Mouse (Mus musculus) CH12.LX (cell line): ENCODE measurements around the gene Slc26a6. TPM values are rescaled to one million over a fixed set of nuclear protein-coding genes. Genes with fewer than 3 reads are reported as not detected.

Experiments
- DNase-seq: peaks from one replicate; pipeline ENCODE4 v3.0.0-alpha.2; 2013; ENCODE audit errors: extremely low read depth
- H3K27ac ChIP-seq: 2 replicates; pipeline ENCODE4 v1.5.1; 2012; ENCODE audit warnings: low read depth, mild to moderate bottlenecking, control low read depth, moderate library complexity; ENCODE audit not compliant: insufficient read depth
- H3K27me3 ChIP-seq: replicated peaks from 2 replicates; pipeline ENCODE3; 2012; ENCODE audit warnings: inconsistent platforms
- H3K36me3 ChIP-seq, 2 experiments: replicated peaks in 1 of 2; 2 replicates each; pipeline versions ENCODE3 to v1.6.1; 2012; ENCODE audit warnings: inconsistent platforms in 1 of 2, low read length in 1 of 2, mild to moderate bottlenecking in 1 of 2, mixed read lengths in 1 of 2, moderate library complexity in 1 of 2; ENCODE audit not compliant: control insufficient read depth in 1 of 2, insufficient read depth in 1 of 2
- H3K4me1 ChIP-seq, 2 experiments: 2 replicates each; pipeline ENCODE4 v1.6.1; 2012; ENCODE audit warnings: inconsistent platforms in 1 of 2, moderate library complexity in 1 of 2; ENCODE audit not compliant: insufficient read depth in 2 of 2, control insufficient read depth in 1 of 2
- H3K4me2 ChIP-seq: 2 replicates; pipeline ENCODE4 v1.6.1; 2012; ENCODE audit warnings: low read depth, mild to moderate bottlenecking, control low read depth; ENCODE audit not compliant: poor library complexity, insufficient read depth, severe bottlenecking
- H3K4me3 ChIP-seq, 3 experiments: fragments of 150-350 bp in 1 of 3; sonication (generic) in 1 of 3; replicated peaks in 1 of 3; 2 replicates each; pipeline versions ENCODE3 to v1.5.1; 2011 to 2012; ENCODE audit warnings: low read depth in 2 of 3, low read length in 2 of 3, mild to moderate bottlenecking in 2 of 3, moderate library complexity in 2 of 3, control low read depth in 1 of 3, improper control_type of control experiment in 1 of 3, inconsistent platforms in 1 of 3, mixed read lengths in 1 of 3; ENCODE audit not compliant: poor library complexity in 1 of 3
- H3K79me2 ChIP-seq: replicated peaks from 2 replicates; pipeline ENCODE4 v1.6.1; 2012; ENCODE audit warnings: mild to moderate bottlenecking, moderate library complexity; ENCODE audit not compliant: control insufficient read depth, poor library complexity, insufficient read depth, severe bottlenecking; ENCODE audit errors: extremely low read depth
- H3K9ac ChIP-seq: 2 replicates; pipeline ENCODE4 v1.6.1; 2012; ENCODE audit warnings: low read depth, mild to moderate bottlenecking, control low read depth, moderate library complexity; ENCODE audit not compliant: insufficient read depth
- H3K9me3 ChIP-seq: replicated peaks from 2 replicates; pipeline ENCODE3; 2012; ENCODE audit warnings: low read length, inconsistent platforms, mixed read lengths
- BHLHE40 ChIP-seq: IDR thresholded peaks from 2 replicates; pipeline ENCODE4 v1.6.1; 2011; ENCODE audit warnings: mild to moderate bottlenecking, low read depth, low read length, improper control_type of control experiment
- CHD1 ChIP-seq: IDR thresholded peaks from 2 replicates; pipeline ENCODE4 v1.6.1; 2012; ENCODE audit warnings: low read depth, low read length, improper control_type of control experiment, inconsistent platforms
- CHD2 ChIP-seq: IDR thresholded peaks from 2 replicates; pipeline ENCODE4 v1.6.1; 2011; ENCODE audit warnings: low read length, improper control_type of control experiment
- CTCF ChIP-seq, 2 experiments: IDR thresholded peaks in 1 of 2; conservative IDR thresholded peaks in 1 of 2; 2 replicates each; pipeline ENCODE4 v1.5.1; 2011 to 2012; ENCODE audit warnings: low read depth in 2 of 2, low read length in 2 of 2, improper control_type of control experiment in 1 of 2, inconsistent platforms in 1 of 2, mild to moderate bottlenecking in 1 of 2, moderate library complexity in 1 of 2
- E2F4 ChIP-seq: IDR thresholded peaks from 2 replicates; pipeline ENCODE4 v1.6.1; 2011; ENCODE audit warnings: low read depth, low read length, improper control_type of control experiment; ENCODE audit not compliant: insufficient replicate concordance
- ELF1 ChIP-seq: IDR thresholded peaks from 2 replicates; pipeline ENCODE4 v1.6.1; 2014; ENCODE audit warnings: low read depth, mild to moderate bottlenecking, inconsistent platforms, low read length, improper control_type of control experiment
- EP300 ChIP-seq: IDR thresholded peaks from 2 replicates; pipeline ENCODE4 v1.6.1; 2011; ENCODE audit warnings: low read length, improper control_type of control experiment
- GABPA ChIP-seq: IDR thresholded peaks from 2 replicates; pipeline ENCODE4 v1.6.1; 2012; ENCODE audit warnings: low read depth, low read length, improper control_type of control experiment, inconsistent platforms; ENCODE audit not compliant: insufficient replicate concordance
- HCFC1 ChIP-seq: IDR thresholded peaks from 2 replicates; pipeline ENCODE4 v1.6.1; 2012; ENCODE audit warnings: low read depth, mild to moderate bottlenecking, inconsistent platforms, low read length, improper control_type of control experiment
- IRF4 ChIP-seq: IDR thresholded peaks from 2 replicates; pipeline ENCODE4 v1.6.1; 2014; ENCODE audit warnings: low read depth, mild to moderate bottlenecking, inconsistent platforms, low read length, improper control_type of control experiment
- JUN ChIP-seq: IDR thresholded peaks from 2 replicates; pipeline ENCODE4 v1.6.1; 2011; ENCODE audit warnings: low read depth, mild to moderate bottlenecking, low read length, improper control_type of control experiment, moderate library complexity; ENCODE audit not compliant: insufficient read depth
- JUND ChIP-seq: conservative IDR thresholded peaks from 2 replicates; pipeline ENCODE4 v1.6.1; 2011; ENCODE audit warnings: low read depth, low read length, improper control_type of control experiment
- MAFK ChIP-seq: IDR thresholded peaks from 2 replicates; pipeline ENCODE4 v1.6.1; 2011; ENCODE audit warnings: low read length, improper control_type of control experiment; ENCODE audit not compliant: insufficient replicate concordance
- MEF2A ChIP-seq: IDR thresholded peaks from 2 replicates; pipeline ENCODE4 v1.6.1; 2014; ENCODE audit warnings: low read depth, mild to moderate bottlenecking, inconsistent platforms, low read length, improper control_type of control experiment, borderline replicate concordance
- MXI1 ChIP-seq: IDR thresholded peaks from 2 replicates; pipeline ENCODE4 v1.6.1; 2011; ENCODE audit warnings: mild to moderate bottlenecking, low read depth, low read length, improper control_type of control experiment
- NRF1 ChIP-seq: IDR thresholded peaks from 2 replicates; pipeline ENCODE4 v1.6.1; 2014; ENCODE audit warnings: low read depth, mild to moderate bottlenecking, inconsistent platforms, low read length, improper control_type of control experiment, moderate library complexity
- PAX5 ChIP-seq: IDR thresholded peaks from 2 replicates; pipeline ENCODE4 v1.6.1; 2012; ENCODE audit warnings: low read length, inconsistent platforms, mixed read lengths
- POLR2A ChIP-seq: IDR thresholded peaks from 2 replicates; pipeline ENCODE4 v1.6.1; 2011; ENCODE audit warnings: low read depth, mild to moderate bottlenecking, improper control_type of control experiment, low read length
- POLR2AphosphoS2 ChIP-seq: IDR thresholded peaks from 2 replicates; pipeline ENCODE4 v1.6.1; 2011; ENCODE audit warnings: low read depth, low read length, improper control_type of control experiment
- RAD21 ChIP-seq: IDR thresholded peaks from 2 replicates; pipeline ENCODE4 v1.6.1; 2011; ENCODE audit warnings: low read depth, mild to moderate bottlenecking, low read length, improper control_type of control experiment, moderate library complexity
- RCOR1 ChIP-seq: conservative IDR thresholded peaks from 2 replicates; pipeline ENCODE4 v1.6.1; 2012; ENCODE audit warnings: low read depth, mild to moderate bottlenecking, inconsistent platforms, low read length, improper control_type of control experiment
- SIN3A ChIP-seq: IDR thresholded peaks from 2 replicates; pipeline ENCODE4 v1.6.1; 2012; ENCODE audit warnings: low read length, improper control_type of control experiment, inconsistent platforms
- TBP ChIP-seq: conservative IDR thresholded peaks from 2 replicates; pipeline ENCODE4 v1.6.1; 2011; ENCODE audit warnings: low read depth, low read length, improper control_type of control experiment
- TCF12 ChIP-seq: IDR thresholded peaks from 2 replicates; pipeline ENCODE4 v1.6.1; 2014; ENCODE audit warnings: low read depth, mild to moderate bottlenecking, inconsistent platforms, low read length, improper control_type of control experiment
- UBTF ChIP-seq: IDR thresholded peaks from 2 replicates; pipeline ENCODE4 v1.6.1; 2012; ENCODE audit warnings: low read depth, mild to moderate bottlenecking, inconsistent platforms, low read length, improper control_type of control experiment, moderate library complexity
- USF1 ChIP-seq: IDR thresholded peaks from 2 replicates; pipeline ENCODE4 v1.6.1; 2014; ENCODE audit warnings: low read depth, mild to moderate bottlenecking, inconsistent platforms, low read length, improper control_type of control experiment
- USF2 ChIP-seq: conservative IDR thresholded peaks from 2 replicates; pipeline ENCODE4 v1.6.1; 2011; ENCODE audit warnings: low read depth, low read length, improper control_type of control experiment
- ZC3H11A ChIP-seq: IDR thresholded peaks from 2 replicates; pipeline ENCODE4 v1.6.1; 2012; ENCODE audit warnings: low read depth, mild to moderate bottlenecking, inconsistent platforms, low read length, improper control_type of control experiment
- ZNF384 ChIP-seq: IDR thresholded peaks from 2 replicates; pipeline ENCODE4 v1.6.1; 2012; ENCODE audit warnings: low read depth, low read length, improper control_type of control experiment, inconsistent platforms
- dilution Hi-C: fragments of 300-500 bp; cut with MboI; formaldehyde crosslinking; loops from 2 replicates; pipeline ENCODE4 v1.14.3; 2020; ENCODE audit warnings: low sequenced_read_pairs; ENCODE audit not compliant: extremely low pct_unique_long_range_greater_than_20kb, extremely low pct_ligation_motif_present
- in situ Hi-C: fragments of 300-500 bp; cut with MboI; formaldehyde crosslinking; loops from 3 replicates; pipeline ENCODE4 v1.14.3; 2019; ENCODE audit warnings: low sequenced_read_pairs, low pct_ligation_motif_present, low pct_unique_long_range_greater_than_20kb, mixed read lengths
- polyA plus RNA-seq: library from polyadenylated mRNA; unstranded; fragments of >175 nt; gene quantifications from 2 replicates; pipeline ENCODE4 v1.2.1, GENCODE M21; 2012; ENCODE audit warnings: low read depth; ENCODE audit not compliant: insufficient read length
- total RNA-seq, 2 experiments: library from RNA; depleted of rRNA; stranded (reverse); fragments of 300-350 nt in 1 of 2; fragments of >200 nt in 1 of 2; gene quantifications; 2 replicates each; pipeline ENCODE4 v1.2.3; 2012 to 2014

Slc26a6 gene
- total and polyA plus RNA-seq, 3 experiments = 5.0 to 10.0 (median 5.0) TPM

DNA sequence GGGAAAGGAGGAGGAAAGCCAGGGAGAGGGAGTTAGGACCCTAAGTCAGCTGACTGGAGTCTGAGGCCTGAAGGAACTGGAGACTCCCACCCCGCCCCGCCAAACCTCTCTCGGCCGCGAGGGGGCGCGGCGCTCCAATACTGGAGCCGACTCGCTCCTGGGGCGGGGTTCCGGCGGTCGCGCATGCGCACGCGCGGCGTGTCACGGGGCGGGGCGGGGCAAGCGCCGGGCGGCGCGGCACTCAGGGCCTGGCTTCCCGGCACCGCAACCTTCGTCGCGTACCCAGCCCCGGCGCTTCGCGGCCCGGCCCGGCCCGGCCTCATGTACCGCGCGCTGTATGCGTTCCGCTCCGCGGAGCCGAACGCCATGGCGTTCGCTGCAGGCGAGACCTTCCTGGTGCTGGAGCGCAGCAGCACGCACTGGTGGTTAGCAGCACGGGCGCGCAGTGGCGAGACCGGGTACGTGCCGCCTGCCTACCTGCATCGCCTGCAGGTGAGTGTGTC lies 44.9 kb upstream of the Slc26a6 start, which contains the start of gene Nckipsd (continued):
- TF ChIP-seq CHD1 (no peak), NRF1 (peak; percentile 98), RCOR1 (no peak), RAD21 (peak; percentile 56), GABPA (no peak), CTCF (conservative IDR thresholded peaks at IDR 0.05 in 1 of 2, IDR thresholded peaks at IDR 0.05 in 1 of 2; ENCODE audit: low read depth in 2 of 2, low read length in 2 of 2) (peak; percentile 40 to 81), ZC3H11A (no peak)

DNA sequence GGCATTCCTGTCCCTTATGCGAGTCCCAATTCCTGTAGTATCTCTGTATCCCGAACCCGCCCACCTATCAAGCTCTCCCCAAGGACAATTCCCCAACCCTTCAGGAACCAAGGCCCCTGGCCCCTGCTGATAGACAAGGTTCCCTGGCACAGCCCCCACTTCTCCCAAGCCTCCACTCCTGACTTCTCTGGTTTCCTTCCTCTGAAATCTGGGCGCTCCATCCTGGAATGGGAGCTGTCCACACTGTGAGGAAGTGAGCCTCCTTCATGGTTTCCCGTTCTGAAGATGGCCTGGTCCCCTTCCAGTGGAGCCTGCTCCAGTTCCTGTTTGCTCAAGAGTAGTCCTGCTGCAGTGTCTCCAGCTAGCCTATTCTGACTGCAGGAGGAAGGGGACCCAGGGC lies 43.9 kb upstream of the Slc26a6 start:
- Histone ChIP-seq H3K79me2 (no peaks in the 10 kb centered on the region), H3K4me3 (peak overlapping the region; percentile 77 to 96 (median 77)), H3K36me3 (peaks cover 46 to 73% of the 10 kb centered on the region in 2 experiments), H3K27me3 (no peaks in the 10 kb centered on the region), H3K9ac (no peak overlapping the region), H3K4me1 (peaks cover 13 to 39% of the 10 kb centered on the region in 2 experiments), H3K27ac (peak overlapping the region; percentile 4; the same call in 1 of the 2 replicates), H3K4me2 (peak overlapping the region; percentile 74), H3K9me3 (no peaks in the 10 kb centered on the region)
- no peak for DNase-seq
- in situ Hi-C loops (loop anchor here (10.0 kb wide), 1 partner anchor 54 kb away; no protein-coding TSS in a partner anchor), dilution Hi-C loops (no loop called here)
- TF ChIP-seq NRF1 = 0 out of 2 replicates have a peak, but pooled peaks have one; percentile 2
- TF ChIP-seq UBTF = peak; percentile 9; the same call in 1 of the 2 replicates
- no peak for TF ChIP-seq RCOR1

DNA sequence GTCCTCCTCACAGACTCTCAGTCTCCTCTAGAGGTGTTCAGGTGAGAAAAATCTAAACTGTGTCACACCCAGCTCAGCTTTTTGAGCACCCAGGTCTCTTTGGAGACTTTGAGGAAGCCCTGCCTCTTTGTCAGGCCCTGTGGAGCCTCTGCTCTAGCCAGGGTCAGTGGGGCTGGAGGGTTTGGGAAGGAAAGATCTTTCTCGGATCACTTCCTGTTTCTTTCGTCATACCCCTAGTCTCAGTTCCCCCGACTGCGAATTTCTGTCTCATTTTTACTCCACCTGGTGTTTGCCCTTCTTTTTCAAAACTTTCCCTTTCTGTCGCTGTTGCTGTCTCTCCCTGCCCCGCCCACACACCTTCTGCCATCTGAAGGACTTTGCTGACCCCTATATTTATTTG lies 43.4 kb upstream of the Slc26a6 start:
- no peaks in the 10 kb centered on the region for H3K9me3 ChIP-seq
- no peak overlapping the region for H3K27ac ChIP-seq
- peaks cover 13 to 39% of the 10 kb centered on the region in 2 experiments for H3K4me1 ChIP-seq
- in situ Hi-C loops (loop anchor here (10.0 kb wide), 1 partner anchor 55 kb away; no protein-coding TSS in a partner anchor), dilution Hi-C loops (no loop called here)
- H3K9ac ChIP-seq = no peak overlapping the region
- peak overlapping the region; percentile 74 for H3K4me2 ChIP-seq
- H3K36me3 ChIP-seq = peaks cover 45 to 73% of the 10 kb centered on the region in 2 experiments
- peak; percentile 79 for DNase-seq
- no peaks in the 10 kb centered on the region for H3K79me2 ChIP-seq
- peak overlapping the region in 2 of 3 experiments; percentile 21 to 77 for H3K4me3 ChIP-seq
- no peaks in the 10 kb centered on the region for H3K27me3 ChIP-seq
- TF ChIP-seq RCOR1 (peak; percentile 81), POLR2AphosphoS2 (no peak), CHD2 (no peak), MEF2A (peak; percentile 66; the same call in 1 of the 2 replicates), HCFC1 (peak; percentile 21; the same call in 1 of the 2 replicates), JUN (peak; percentile 72; the same call in 1 of the 2 replicates), USF1 (no peak), IRF4 (peak; percentile 99), UBTF (no peak), SIN3A (no peak), EP300 (peak; percentile 95), CHD1 (no peak), MAFK (peak; percentile 70), E2F4 (no peak), TCF12 (peak; percentile 79; the same call in 1 of the 2 replicates), JUND (peak; percentile 61), ZNF384 (no peak), NRF1 (no peak), ELF1 (peak; percentile 71), USF2 (no peak), TBP (no peak), PAX5 (no peak), BHLHE40 (peak; percentile 78), MXI1 (0 out of 2 replicates have a peak, but pooled peaks have one; percentile 30), POLR2A (no peak)
